Mouse (Mus musculus) forebrain, postnatal 0 days (tissue): ENCODE data around the gene Rccd1. TPM values are rescaled to one million over a fixed set of nuclear protein-coding genes. Genes with fewer than 3 reads are reported as not detected.

ENCODE experiments used
- ATAC-seq: fragments of 200-750 bp; cut with Nextera tagmentation; 2 replicates; pipeline ENCODE4 v1.8.0; 2017; ENCODE audit warnings: mild to moderate bottlenecking, moderate library complexity
- DNase-seq: peaks from one replicate; pipeline ENCODE4 v3.0.0-alpha.2; 2015
- H3K27ac ChIP-seq: fragments of 300-500 bp; sonication (generic); 2 replicates; pipeline ENCODE4 v1.5.1; 2014; ENCODE audit warnings: low read depth, mild to moderate bottlenecking, antibody characterized with exemption, low read length, moderate library complexity, mixed read lengths
- H3K27me3 ChIP-seq: fragments of 300-500 bp; sonication (generic); 2 replicates; pipeline ENCODE4 v1.6.1; 2014; ENCODE audit warnings: mild to moderate bottlenecking, low read length, mixed read lengths; ENCODE audit not compliant: insufficient read depth
- H3K36me3 ChIP-seq: fragments of 300-500 bp; sonication (generic); 2 replicates; pipeline ENCODE4 v1.6.1; 2014; ENCODE audit warnings: mild to moderate bottlenecking, moderate library complexity; ENCODE audit not compliant: insufficient read depth
- H3K4me1 ChIP-seq: fragments of 300-500 bp; sonication (generic); 2 replicates; pipeline ENCODE4 v1.6.1; 2014; ENCODE audit warnings: antibody characterized with exemption; ENCODE audit not compliant: insufficient read depth
- H3K4me2 ChIP-seq: fragments of 300-500 bp; sonication (generic); 2 replicates; pipeline ENCODE4 v1.6.1; 2014; ENCODE audit warnings: low read depth, mild to moderate bottlenecking, moderate library complexity
- H3K4me3 ChIP-seq: fragments of 300-500 bp; sonication (generic); 2 replicates; pipeline ENCODE4 v1.5.1; 2014; ENCODE audit warnings: low read depth, low read length, mixed read lengths
- H3K9ac ChIP-seq: fragments of 300-500 bp; sonication (generic); 2 replicates; pipeline ENCODE4 v1.6.1; 2014; ENCODE audit warnings: mild to moderate bottlenecking
- H3K9me3 ChIP-seq: fragments of 300-500 bp; sonication (generic); 2 replicates; pipeline ENCODE4 v1.6.1; 2016; ENCODE audit warnings: low read length
- CTCF ChIP-seq: sonication (generic); IDR thresholded peaks from 2 replicates; pipeline ENCODE4 v1.5.1; 2016; ENCODE audit warnings: antibody characterized with exemption, control low read depth, low read depth
- WGBS: fragments of 180-500 bp; shearing (Covaris S2); extraction: QIAGEN DNeasy Blood & Tissue Kit; methylation state at CpG from one replicate; pipeline ENCODE4 v1.1.7; 2014; 5-methylcytosine and 5-hydroxymethylcytosine counted together
- polyA plus RNA-seq: library from polyadenylated mRNA; unstranded; fragments of >200 nt; fragmentation: Nextera tagmentation; extraction: Ambion mirVana; gene quantifications from 2 replicates; pipeline ENCODE4 v1.2.1, GENCODE M21; 2015
- total RNA-seq: library from RNA; depleted of rRNA; stranded (reverse); fragments of >200 nt; gene quantifications from 2 replicates; pipeline ENCODE4 v1.2.3, GENCODE M21; 2014

Gene Rccd1
- total and polyA plus RNA-seq, 2 experiments from 2014 or later, result 7.0 to 38.9 TPM

DNA sequence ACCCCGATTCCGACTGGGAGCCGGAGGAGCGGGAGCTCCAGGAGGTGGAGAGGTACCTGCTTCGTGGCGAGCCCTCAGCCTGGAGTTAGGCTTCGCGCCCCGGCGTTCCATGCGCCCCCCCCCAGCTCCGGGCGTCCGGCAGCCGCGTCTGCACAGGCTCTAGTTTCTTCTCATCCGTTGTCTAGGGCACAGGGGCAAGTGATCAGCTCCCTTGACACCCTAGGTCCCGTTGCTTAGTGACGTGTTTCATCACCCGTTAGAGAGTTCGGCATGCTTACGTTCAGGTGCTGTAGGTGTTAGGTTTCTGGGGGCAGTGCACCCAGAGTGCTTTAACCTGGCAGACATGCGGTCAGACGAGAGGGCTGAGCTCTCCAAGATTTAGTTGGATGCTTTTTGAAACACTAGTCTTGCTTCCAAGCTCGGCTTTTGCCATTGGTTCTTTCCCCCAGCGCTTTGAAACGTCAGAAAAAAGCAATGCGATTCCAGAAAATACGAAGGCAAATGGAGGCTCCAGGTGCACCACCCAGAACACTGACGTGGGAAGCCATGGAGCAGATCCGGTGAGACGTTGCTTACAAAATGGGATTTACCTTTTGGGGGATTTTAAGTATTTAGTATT is 62.8 kb downstream of the Rccd1 start:
- H3K4me2 ChIP-seq, result peak overlapping the region; percentile 76
- TF ChIP-seq CTCF, result no peak
- H3K4me1 ChIP-seq, result peaks cover 7% of the 10 kb centered on the region
- ATAC-seq, result peak; percentile 66
- peak overlapping the region; percentile 67 for H3K4me3 ChIP-seq
- peak overlapping the region; percentile 78 for H3K9ac ChIP-seq
- peak; percentile 72 for DNase-seq
- H3K27ac ChIP-seq, result peak overlapping the region; percentile 82
- peaks cover 26% of the 10 kb centered on the region for H3K36me3 ChIP-seq
- 1% methylated on average over 32 of the region's 32 CpGs for WGBS
- H3K9me3 ChIP-seq, result no peaks in the 10 kb centered on the region
- H3K27me3 ChIP-seq, result peaks cover 19% of the 10 kb centered on the region

DNA sequence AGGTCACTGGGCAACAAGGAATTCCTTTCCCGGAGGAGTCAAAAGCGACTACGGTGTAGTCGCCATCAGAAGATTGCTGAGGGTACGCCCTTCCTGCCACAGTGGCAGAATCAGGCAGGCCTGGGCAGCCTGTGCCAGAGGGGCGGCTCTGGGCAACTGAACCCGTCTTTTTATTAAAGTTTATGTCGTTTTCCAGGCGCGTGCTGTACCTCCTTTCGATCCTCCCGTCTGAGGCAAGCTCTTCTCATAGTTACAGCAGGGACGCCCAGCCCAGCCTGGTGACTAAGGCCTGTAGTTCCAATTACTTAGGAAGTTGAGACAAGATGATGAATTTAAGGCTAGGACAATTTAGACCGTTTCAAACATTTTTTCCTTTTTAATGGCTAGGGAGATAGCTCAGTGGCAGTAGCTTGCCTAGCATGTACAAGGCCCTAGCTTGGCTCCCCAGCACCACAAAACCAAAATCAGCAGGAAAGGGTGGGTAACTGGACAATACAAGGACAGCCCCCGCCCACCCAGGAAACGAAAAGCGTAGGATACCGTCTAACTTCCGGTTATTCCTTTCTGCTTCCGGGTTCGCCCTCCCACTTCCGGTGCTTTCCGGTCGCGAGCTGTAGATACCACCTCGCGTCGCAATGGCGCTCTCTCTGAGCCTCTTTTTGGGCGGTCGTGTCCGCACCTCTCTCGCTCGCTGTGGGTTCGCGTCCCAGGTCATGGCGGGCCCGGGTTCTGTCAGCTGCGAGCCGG is 63.5 kb downstream of the Rccd1 start, which contains the start of gene Ngrn:
Gene Ngrn, plus strand, starts transcription at position 591 of the 747 bp plus-strand sequence.
- peak within 1 kb of the TSS; percentile 76 for H3K4me2 ChIP-seq
- H3K36me3 ChIP-seq, result peaks cover 19% of the 10 kb centered on the region
- H3K9me3 ChIP-seq, result no peaks in the 10 kb centered on the region
- DNase-seq (peak; percentile 91), ATAC-seq (peak; percentile 97)
- peak within 1 kb of the TSS; percentile 82 for H3K27ac ChIP-seq
- peaks cover 19% of the 10 kb centered on the region for H3K27me3 ChIP-seq
- H3K4me3 ChIP-seq, result peak within 1 kb of the TSS; percentile 67
- peaks cover 7% of the 10 kb centered on the region for H3K4me1 ChIP-seq
- 27% methylated on average over 40 of the region's 40 CpGs for WGBS
- H3K9ac ChIP-seq, result peak within 1 kb of the TSS; percentile 78
- peak; percentile 56 for TF ChIP-seq CTCF

DNA sequence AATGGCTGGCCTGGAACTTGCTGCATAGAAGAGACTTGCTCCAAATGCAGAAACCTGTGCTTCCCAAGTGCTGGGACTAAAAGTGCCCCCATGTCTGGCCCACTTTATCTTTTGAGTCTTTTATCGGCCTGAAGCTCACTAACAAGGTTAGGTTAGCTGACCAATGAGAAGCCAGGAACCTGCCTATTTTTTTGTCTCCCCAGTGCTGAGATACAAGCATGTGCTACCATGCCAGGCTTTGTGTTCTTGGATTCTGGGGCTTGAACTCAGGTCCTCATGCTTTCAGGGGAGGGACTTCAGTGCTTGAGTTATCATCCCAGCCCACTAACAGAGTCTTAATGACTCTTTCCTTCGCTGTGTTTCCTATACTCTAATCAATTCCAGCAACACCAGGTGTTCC is 66.5 kb downstream of the Rccd1 start:
- ATAC-seq (no peak), DNase-seq (no peak)
- Histone ChIP-seq H3K4me2 (no peak overlapping the region), H3K27me3 (peaks cover 19% of the 10 kb centered on the region), H3K27ac (no peak overlapping the region), H3K4me1 (peaks cover 7% of the 10 kb centered on the region), H3K9ac (no peak overlapping the region), H3K9me3 (no peaks in the 10 kb centered on the region), H3K36me3 (no peaks in the 10 kb centered on the region), H3K4me3 (no peak overlapping the region)
- WGBS, result 76% methylated on average over 2 of the region's 2 CpGs
- TF ChIP-seq CTCF, result no peak

DNA sequence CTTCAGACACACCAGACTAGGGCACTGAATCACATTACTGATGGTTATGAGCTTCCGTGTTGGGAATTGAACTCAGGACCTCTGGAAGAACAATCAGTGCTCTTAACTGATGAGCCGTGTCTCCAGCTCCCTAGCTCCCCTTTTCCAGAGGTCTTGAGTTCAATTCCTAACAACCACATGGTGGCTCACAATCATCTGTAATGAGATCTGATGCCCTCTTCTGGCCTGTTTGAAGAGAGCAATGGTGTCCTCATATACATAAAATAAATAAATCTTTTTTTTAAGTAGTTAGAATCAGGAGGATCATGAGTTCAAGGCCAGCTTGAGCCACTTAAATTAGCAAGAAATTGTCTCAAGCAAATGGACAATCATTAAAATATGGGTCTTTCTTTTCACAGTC is 68.3 kb downstream of the Rccd1 start:
- Histone ChIP-seq H3K4me3 (no peak overlapping the region), H3K27me3 (peaks cover 19% of the 10 kb centered on the region), H3K36me3 (no peaks in the 10 kb centered on the region), H3K27ac (no peak overlapping the region), H3K9ac (no peak overlapping the region), H3K4me1 (no peaks in the 10 kb centered on the region), H3K4me2 (no peak overlapping the region), H3K9me3 (no peaks in the 10 kb centered on the region)
- 79% methylated on average over 2 of the region's 2 CpGs for WGBS
- DNase-seq, result no peak
- TF ChIP-seq CTCF, result no peak
- ATAC-seq, result no peak

DNA sequence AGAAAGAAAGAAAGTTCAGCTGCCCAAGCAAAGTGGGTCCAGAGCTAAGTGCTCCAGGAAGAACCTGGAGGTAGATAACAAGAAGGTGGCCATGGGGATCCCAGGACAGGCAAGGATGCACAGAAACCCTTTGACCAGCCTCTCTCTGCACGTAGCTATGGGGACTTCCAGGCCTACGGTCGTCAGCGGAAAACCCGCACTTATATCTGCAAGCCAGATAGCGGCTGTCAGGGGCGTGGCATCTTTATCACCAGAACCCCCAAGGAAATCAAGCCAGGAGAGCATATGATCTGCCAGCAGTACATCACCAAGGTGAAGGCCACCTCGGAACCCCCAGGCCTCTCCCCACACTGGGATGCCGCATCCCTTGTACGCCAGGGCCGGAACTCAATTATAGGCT is 71.4 kb downstream of the Rccd1 start:
- no peaks in the 10 kb centered on the region for H3K9me3 ChIP-seq
- TF ChIP-seq CTCF, result no peak
- no peaks in the 10 kb centered on the region for H3K4me1 ChIP-seq
- peaks cover 7% of the 10 kb centered on the region for H3K27me3 ChIP-seq
- no peak overlapping the region for H3K27ac ChIP-seq
- H3K36me3 ChIP-seq, result no peaks in the 10 kb centered on the region
- no peak overlapping the region for H3K4me2 ChIP-seq
- DNase-seq, result no peak
- no peak for ATAC-seq
- H3K9ac ChIP-seq, result no peak overlapping the region
- H3K4me3 ChIP-seq, result no peak overlapping the region
- 87% methylated on average over 11 of the region's 11 CpGs for WGBS

DNA sequence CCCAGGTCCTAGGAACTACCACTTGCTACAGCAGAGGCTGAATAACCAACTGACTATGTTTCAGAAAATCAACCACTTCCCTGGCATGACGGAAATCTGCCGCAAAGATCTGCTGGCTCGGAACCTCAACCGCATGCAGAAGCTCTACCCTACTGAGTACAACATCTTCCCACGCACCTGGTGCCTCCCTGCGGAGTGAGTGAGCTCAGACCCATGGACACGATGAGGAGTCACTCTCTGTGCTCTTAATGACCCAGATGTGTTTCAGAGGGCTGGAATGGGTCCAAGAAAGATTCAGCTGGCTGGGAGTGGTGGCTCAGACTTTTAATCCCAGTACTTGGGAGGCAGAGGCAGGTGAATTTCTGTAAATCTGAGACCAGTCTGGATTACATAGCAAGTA is 71.8 kb downstream of the Rccd1 start:
- no peak overlapping the region for H3K4me2 ChIP-seq
- H3K9ac ChIP-seq, result no peak overlapping the region
- WGBS, result 81% methylated on average over 7 of the region's 7 CpGs
- TF ChIP-seq CTCF, result no peak
- H3K36me3 ChIP-seq, result no peaks in the 10 kb centered on the region
- H3K27ac ChIP-seq, result no peak overlapping the region
- no peaks in the 10 kb centered on the region for H3K4me1 ChIP-seq
- no peak overlapping the region for H3K4me3 ChIP-seq
- DNase-seq (no peak), ATAC-seq (no peak)
- H3K9me3 ChIP-seq, result no peaks in the 10 kb centered on the region
- peaks cover 4% of the 10 kb centered on the region; the same call in 1 of the 2 replicates for H3K27me3 ChIP-seq

DNA sequence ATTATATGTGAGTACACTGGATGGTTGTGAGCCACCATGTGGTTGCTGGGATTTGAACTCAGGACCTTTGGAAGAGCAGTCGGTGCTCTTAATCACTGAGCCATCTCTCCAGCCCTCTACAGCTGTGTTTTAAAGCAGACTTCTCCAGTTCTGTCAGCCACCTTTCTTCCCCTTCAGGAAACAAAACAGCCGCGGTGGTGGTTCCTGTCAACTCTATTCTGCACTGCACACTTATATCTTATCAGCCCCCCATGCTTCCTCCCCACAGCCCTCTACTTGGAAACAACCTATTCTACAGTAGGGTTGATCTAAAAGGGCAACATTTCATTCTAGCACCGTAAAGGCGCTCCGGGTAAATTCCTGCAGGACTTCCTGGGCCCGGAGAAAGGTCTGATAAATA is 77.4 kb downstream of the Rccd1 start:
- Histone ChIP-seq H3K36me3 (no peaks in the 10 kb centered on the region), H3K27ac (no peak overlapping the region), H3K4me1 (no peaks in the 10 kb centered on the region), H3K9ac (peak overlapping the region; percentile 62), H3K9me3 (no peaks in the 10 kb centered on the region), H3K27me3 (no peaks in the 10 kb centered on the region), H3K4me3 (peak overlapping the region; percentile 50; the same call in 1 of the 2 replicates), H3K4me2 (peak overlapping the region; percentile 59)
- DNase-seq (no peak), ATAC-seq (no peak)
- no peak for TF ChIP-seq CTCF
- 72% methylated on average over 7 of the region's 7 CpGs for WGBS
